Mouse (Mus musculus) kidney, adult 11 months (tissue): Measurements from ENCODE around the gene Mprip.
A peak's percentile ranks its signal among the peaks of the same experiment; 100 is the strongest.

ENCODE experiments used
- DNase-seq: peaks from one replicate; pipeline ENCODE4 v3.0.0; 2022

The Mprip gene

GRCm38 (mm10) chr11:59808170-59808960 lies 147.3 kb downstream of the Mprip start:
- no peak for DNase-seq

GRCm38 (mm10) chr11:59809071-59809669 lies 148.1 kb downstream of the Mprip start:
- DNase-seq, result peak; percentile 53

GRCm38 (mm10) chr11:59809670-59810474 lies 148.8 kb downstream of the Mprip start, which contains the start of gene Flcn:
TSS of gene Flcn (minus strand) at chr11:59810016.
- peak; percentile 86 for DNase-seq

DNA sequence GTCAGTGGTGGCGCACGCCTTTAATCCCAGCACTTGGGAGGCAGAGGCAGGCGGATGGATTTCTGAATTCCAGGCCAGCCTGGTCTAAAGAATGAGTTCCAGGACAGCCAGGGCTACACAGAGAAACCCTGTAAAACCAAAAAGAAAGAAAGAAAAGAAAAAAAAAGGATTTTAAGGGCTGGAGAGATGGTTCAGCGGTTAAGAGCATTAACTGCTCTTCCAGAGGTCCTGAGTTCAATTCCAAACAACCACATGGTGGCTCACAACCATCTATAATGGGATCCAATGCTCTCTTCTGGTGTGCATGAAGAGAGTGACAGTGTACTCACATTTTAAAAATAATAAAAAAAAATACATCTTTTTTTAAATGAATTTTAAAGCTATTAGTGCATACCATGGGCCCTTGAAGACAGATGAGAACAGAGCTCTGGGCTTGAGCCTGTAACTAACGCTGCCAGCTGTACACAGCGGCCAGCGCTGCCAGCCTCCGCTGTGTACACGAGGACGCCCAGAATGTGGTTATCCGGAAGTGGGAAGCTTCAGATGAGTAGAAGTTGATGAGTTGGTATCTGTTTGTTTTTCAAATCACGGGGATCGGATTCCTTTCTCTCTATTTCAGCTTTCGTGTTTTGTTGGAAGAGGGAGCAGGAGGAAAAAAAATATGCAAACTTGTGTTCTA lies 149.5 kb downstream of the Mprip start:
- DNase-seq, result no peak

- no peak for DNase-seq
Observed at GRCm38 (mm10) chr11:59811211-59811610, 150.1 kb downstream of the Mprip start.

DNA sequence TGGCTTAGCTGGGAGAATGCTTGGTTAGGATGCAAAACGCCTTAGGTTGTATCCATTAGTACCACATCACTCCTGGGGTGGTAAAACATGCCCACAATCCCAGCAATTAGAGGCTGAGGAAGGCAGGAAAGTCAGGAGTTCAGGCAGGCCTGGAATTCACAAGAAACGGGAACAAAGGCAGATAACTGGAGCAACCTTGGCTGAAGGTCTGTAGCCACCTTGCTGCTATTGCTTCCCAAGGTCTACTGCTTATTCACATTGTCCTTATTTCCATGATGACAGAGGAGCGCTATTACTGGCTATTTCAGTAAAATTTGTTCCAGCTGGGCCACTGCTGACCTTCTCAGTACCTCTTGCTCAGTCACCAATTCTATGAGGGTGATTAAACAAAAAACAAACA lies 152.2 kb downstream of the Mprip start:
- DNase-seq, result no peak

DNA sequence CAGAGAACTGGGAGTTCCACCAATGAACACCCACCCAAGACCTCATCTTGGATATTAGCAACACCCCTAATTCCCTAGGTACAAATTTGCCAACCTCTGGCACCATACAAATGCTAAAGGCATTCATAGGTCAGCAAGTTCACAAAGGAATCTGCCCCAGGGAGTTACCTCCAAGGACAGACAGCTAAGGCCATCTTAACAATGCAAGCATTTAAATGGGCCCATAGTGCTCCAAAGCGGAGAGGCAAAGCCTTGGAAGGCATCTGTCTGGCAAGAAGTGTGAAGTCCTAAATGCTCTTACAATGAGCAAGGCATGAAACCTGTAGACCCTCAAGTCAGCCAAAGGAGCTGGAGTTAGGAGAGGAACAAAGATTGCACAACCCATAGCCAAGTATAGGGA lies 153.2 kb downstream of the Mprip start:
- DNase-seq, result no peak

GRCm38 (mm10) chr11:59814936-59815335 lies 153.8 kb downstream of the Mprip start:
- no peak for DNase-seq

DNA sequence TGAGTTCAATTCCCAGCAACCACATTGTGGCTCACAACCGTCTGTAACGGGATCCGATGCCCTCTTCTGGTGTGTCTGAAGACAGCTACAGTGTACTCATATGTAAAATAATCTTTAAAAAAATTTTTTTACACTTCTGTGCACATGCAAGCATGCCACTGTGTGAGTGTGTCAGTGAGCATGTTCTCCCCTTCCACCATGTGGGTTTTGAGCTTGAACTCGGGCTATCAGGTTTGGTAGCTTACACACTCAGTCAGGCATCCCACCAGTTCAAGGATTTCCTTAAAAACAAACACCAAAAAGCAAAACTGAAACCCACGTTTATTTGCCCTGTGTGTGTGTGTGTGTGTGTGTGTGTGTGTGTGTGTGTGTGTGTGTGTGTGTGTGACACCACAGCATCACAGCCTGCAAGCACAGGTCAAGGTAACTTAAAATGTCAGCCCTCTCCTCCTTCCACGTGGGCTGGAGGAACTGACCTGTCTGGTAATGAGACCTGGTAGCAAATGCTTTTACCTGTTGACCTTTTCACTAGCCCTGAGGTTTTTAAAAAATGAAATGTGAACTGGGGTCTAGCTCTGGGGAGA lies 154.5 kb downstream of the Mprip start:
- no peak for DNase-seq

DNA sequence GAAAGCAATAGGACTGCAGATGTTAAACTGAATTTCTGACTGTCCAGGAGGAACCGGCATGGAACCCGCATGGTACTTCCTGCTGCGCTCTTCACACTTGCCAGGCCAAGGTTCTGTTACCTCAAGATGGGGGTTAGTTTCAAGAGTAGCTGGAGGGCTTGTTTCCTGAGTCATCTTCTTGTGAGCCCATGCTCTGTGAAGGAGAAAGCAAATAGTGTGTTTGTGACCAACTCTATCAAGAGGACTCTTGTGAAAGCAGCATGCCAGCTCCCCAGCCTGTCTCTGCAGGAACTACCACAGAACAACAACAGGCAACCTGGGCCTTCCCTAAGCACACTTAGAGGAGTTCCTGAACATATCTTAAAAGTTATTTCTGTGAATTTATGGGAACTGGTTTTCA lies 156.8 kb downstream of the Mprip start:
- DNase-seq, result no peak

DNA sequence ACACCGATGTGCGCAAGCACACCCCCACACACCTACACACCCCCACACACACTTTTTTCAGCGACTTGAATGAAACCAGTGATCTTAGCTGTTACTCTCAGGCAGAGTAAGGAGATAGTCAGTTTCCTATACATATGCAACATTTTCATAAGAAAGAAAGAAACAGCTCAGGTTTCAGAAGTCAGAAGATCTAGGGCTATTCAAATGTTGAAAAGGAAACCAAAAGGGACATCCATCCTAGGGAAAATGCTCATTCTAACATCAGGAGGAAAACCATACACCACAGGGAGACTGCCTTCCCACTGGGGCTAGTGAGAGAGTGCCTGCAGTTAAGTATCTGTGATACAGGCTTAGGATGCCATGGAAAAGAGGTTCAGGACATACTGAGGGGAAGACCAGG lies 160.5 kb downstream of the Mprip start:
- no peak for DNase-seq
